Mouse (Mus musculus) bone marrow macrophage, adult 2 months (primary cell): ENCODE measurements at regions not wholly inside any gene's neighbourhood (a gene's known extent, or its start where the extent isn't known, plus 50 kb on each side); places are given as distances from the start of the nearest gene placed in this dataset.

Experiments used
- CTCF ChIP-seq: IDR thresholded peaks from 2 replicates; pipeline ENCODE4 v1.5.1; 2012; ENCODE audit warnings: low read depth, mild to moderate bottlenecking, low read length, moderate library complexity
- POLR2A ChIP-seq: IDR thresholded peaks from 2 replicates; pipeline ENCODE4 v1.6.1; 2012; ENCODE audit warnings: mild to moderate bottlenecking, low read depth, low read length, borderline replicate concordance

DNA sequence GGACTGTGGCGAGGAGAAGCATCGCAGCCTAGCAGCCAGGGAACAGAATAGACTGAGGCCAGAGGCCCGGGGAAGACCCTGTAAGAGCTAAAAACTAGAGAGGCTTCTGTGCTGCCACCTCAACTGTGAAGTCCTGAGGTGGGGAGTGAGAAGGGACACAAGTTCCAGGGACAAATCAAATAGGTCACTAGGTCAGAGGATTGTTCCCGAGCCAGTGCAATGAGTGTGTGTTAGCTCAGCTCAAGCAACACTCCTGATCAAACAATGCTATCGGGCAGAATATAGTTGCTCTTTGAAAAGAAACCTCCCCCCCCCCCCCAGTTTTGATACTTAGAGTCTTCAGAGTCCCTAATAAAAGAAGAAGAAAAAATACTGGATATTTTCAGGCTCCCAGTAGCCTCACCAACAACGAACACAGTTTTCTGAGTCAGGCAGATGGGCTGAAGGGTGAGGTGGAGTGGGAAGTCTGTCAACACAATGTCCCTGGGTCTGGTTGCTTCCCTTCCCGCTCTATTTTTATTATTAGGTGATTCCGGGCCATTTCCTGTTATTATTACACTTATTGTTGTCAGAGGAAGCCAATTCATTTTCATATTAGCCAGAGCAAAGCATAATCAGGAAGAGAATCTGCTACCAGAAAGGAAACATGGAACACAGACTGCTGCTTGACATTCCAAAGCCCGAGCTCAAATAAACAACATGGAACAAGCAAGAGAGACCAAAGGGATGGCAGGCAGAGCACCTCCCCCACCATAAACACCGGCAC lies 332.9 kb downstream of the 1500009L16Rik start:
- TF ChIP-seq CTCF: no peak
- TF ChIP-seq POLR2A: no peak
